Mouse (Mus musculus) monocyte, adult 59 days (primary cell): ENCODE results near the gene Plcb2. TPM values are rescaled to one million over a fixed set of nuclear protein-coding genes. Genes with fewer than 3 reads are reported as not detected.

Experiments
- total RNA-seq, 2 experiments: library from RNA; stranded (reverse); gene quantifications; one replicate each; pipeline ENCODE4 v1.2.4; 2023

The Plcb2 gene
- total RNA-seq = 10 to 100 TPM; 73.3 to 84.3 TPM

DNA sequence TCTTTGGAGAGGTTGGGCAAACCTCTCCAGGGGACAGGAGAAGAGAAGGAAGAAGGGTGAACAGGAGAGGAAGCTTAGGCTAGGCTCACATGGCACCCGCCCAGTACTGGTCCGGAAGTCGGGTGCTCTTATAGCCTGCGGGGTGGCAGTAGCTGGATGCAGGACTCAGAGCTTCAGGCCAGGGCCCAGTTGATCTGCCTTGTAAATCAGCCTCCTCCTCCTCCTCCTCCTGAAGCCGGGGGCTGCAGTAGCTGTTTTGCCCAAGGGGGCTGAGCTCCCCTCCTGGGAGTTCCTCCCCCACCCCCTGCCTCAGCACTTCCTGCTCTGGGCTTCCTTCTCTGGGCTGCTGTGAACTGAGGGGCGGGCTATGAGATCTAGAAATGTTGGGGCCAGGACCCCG lies at the start of gene Plcb2:
Gene Plcb2 (minus strand): TSS at position 102 of the 400 bp plus-strand sequence.

DNA sequence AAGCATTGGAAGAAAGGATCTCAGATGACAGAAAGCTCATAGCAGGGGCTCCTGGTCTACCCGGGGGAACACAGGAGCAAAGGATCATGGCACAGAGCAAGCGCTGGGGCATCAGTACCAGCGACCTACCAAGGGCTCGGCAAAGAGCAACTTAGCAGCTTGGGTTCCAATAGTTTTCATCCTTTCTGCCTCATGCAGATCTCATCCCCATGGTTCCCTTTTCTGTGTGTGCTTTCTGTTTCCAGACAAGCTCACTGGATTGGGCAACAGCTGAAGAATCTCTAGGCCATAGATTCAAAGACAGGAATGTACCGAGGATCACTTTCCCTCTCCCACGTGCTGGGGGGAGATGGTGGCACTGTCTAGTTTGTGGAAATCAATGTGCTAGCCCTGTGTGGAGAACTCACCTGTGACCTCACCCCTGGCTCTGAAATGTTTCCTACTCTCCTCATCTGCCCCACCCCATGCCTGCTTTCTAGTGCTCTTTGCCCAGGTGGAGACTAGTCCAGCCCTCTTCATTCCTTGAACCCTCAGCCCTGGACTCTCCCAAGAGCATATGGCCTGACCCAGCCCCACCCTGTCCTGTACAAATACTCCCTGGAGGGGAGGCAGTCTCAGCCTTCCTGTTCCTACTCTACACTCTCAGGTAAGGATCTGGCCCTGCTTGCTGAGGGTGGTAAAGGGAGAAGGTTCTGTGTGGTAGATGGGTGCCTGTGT lies 44.1 kb upstream of the Plcb2 start, which contains the start of gene Phgr1:
Gene Phgr1 (plus strand): TSS at position 612 of the 717 bp plus-strand sequence.

GRCm38 (mm10) chr2:118761906-118762783 lies 33.9 kb upstream of the Plcb2 start, which contains the start of gene Ccdc9b:
Gene Ccdc9b, minus strand, starts transcription at chr2:118762661.

GRCm38 (mm10) chr2:118745232-118745884 lies 17.1 kb upstream of the Plcb2 start, which contains the start of gene Inafm2:
Gene Inafm2, plus strand, starts transcription at chr2:118745758.

DNA sequence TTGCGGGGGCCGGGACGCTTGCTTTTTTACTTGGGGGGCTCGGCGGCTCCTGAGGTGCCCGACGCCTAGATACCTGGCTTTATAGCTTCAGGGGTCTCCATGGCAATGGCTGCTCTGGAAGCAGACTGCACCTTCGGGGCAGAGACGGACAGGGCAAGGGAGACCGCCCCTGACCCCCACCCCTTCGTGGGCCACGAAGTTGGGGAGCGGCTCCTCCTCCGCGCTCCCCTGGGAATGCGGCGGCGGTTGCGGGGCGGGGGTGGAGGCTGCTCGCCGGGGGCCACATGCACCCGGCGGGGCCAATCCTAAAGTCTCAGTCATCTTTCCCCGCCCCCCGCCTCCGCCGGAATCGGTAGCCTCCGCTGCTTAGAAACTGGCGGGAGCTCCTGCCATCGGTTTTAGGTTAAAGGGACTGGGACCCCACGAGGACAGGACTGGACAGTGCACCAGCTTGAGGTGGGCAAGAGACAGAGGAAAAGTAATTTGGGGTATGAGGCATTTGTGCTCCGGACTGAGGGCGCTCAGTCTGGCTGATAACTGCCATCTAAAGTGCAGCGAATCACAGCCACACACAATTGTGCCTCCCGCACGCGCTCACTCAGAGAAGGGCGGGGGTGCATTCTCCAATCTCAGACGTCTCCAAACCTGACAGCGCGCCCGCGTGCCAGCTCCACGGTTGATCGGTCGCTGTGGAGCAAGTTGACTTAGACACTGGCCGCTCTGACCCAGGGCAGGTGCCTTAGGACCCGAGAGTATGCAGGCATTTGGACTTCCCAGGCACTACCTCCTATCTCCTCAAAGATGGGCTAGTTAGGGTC lies 24.1 kb downstream of the Plcb2 start, which contains the start of gene Ankrd63:
Gene Ankrd63 (minus strand): TSS at position 51 of the 818 bp plus-strand sequence.

DNA sequence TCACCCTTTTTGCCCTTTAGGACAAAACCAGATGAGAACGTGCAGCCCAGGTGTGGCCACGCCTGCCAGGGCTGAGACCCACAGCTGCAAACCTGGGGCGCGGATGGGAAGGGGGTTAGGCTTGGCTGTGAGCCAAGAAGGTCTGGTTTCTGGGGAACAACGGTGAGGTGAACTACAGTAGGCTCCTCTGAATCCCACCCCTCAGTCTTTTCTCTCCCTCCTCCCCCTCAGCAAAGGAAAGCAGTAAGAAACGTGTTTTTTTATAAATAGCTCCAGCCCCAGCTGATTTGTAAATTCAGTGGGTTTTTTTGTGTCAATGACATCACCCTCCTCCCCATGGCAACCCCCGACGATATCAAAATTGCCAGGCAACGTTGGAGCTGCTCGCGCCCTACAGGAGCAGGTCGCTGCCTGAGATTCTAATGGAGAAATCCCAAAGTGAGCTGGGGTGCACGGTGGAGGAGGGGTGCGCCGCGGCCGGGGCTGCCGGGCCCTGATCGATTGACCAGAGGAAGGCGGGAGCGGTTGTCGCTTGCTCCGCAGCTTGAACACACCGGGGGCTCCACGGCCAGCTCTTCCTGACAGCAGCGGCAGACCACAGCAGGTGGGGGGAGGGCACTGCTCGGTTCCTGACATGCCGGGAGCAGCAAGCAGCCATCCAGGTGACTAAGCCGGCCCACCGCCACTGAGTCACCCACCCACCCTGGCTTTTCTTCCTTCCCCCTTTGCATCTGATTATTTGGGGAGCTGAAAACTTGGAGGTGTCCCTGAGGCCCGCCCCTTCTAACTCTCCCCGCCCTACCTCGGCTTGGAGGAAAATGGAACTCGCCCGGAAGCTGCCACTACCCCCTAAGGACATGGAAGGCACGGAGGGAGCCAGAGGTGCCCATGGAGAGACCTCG lies 65.1 kb downstream of the Plcb2 start, which contains the start of gene Pak6:
Gene Pak6 (plus strand): TSS at position 402 of the 902 bp plus-strand sequence.

Other genes starting within 250 kb of the Plcb2 start
- gene Srp14, start 248.7 kb downstream of the Plcb2 start, total RNA-seq = 100 to 1,000 TPM in 1 of 2 experiments, 10 to 100 TPM in 1; 96.6 to 101 TPM
- 10 to 100 TPM; 52.0 to 57.8 TPM for gene Bmf, start 178.8 kb downstream of the Plcb2 start, total RNA-seq
- 1 to 10 TPM; 7.3 to 8.0 TPM for gene Bub1b, start 130.2 kb downstream of the Plcb2 start, total RNA-seq
- gene Pak6, start 65.1 kb downstream of the Plcb2 start, total RNA-seq = not detected
- gene Ankrd63, start 24.5 kb downstream of the Plcb2 start, total RNA-seq = under 1 TPM; 0.09 to 0.26 TPM
- 10 to 100 TPM; 21.7 to 21.9 TPM for gene Inafm2, start 17.3 kb upstream of the Plcb2 start, total RNA-seq
- under 1 TPM; 0.52 to 0.81 TPM for gene Ccdc9b, start 34.2 kb upstream of the Plcb2 start, total RNA-seq
- gene Phgr1, start 44.3 kb upstream of the Plcb2 start, total RNA-seq = not detected
- not detected for gene Disp2, start 51.3 kb upstream of the Plcb2 start, total RNA-seq
- gene Knstrn, start 85.6 kb upstream of the Plcb2 start, total RNA-seq = 1 to 10 TPM; 5.0 to 7.1 TPM
- gene Ivd, start 133.5 kb upstream of the Plcb2 start, total RNA-seq = 10 to 100 TPM; 30.6 to 44.1 TPM
- 10 to 100 TPM; 20.4 to 22.3 TPM for gene Bahd1, start 171.9 kb upstream of the Plcb2 start, total RNA-seq
- 1 to 10 TPM; 7.0 to 8.8 TPM for gene Chst14, start 198.1 kb upstream of the Plcb2 start, total RNA-seq